Mouse (Mus musculus): Measurements from ENCODE around the gene Prepl. TPM values are rescaled to one million over a fixed set of nuclear protein-coding genes. Genes with fewer than 3 reads are reported as not detected.

The Prepl gene
- polyA plus RNA-seq, 1 experiment: 17.1 TPM

GRCm38 (mm10) chr17:85085335-85085734 is 4.7 kb downstream of the Prepl start:
- no peak overlapping the region for H3ac ChIP-seq (ENCODE audit: control insufficient read depth, insufficient read length, low read depth)
- H3K4me3 ChIP-seq (ENCODE audit: insufficient read depth, poor library complexity, severe bottlenecking): no peak overlapping the region
- TF ChIP-seq USF1 (IDR thresholded peaks at IDR 0.05; ENCODE audit: low read depth) (no peak), FOSL1 (IDR thresholded peaks at IDR 0.05; ENCODE audit: insufficient read depth, low read length, poor library complexity, severe bottlenecking) (no peak), MYOD1 (IDR thresholded peaks at IDR 0.05; ENCODE audit: control insufficient read depth, insufficient read length, low read depth) (no peak), CEBPB (IDR thresholded peaks at IDR 0.05; ENCODE audit: low read depth) (no peak), MAX (IDR thresholded peaks at IDR 0.05) (no peak), MYOG (IDR thresholded peaks at IDR 0.05; ENCODE audit: control insufficient read depth, extremely low read depth, insufficient read length) (no peak), CTCF (IDR thresholded peaks at IDR 0.05; ENCODE audit: control insufficient read depth, insufficient read depth, insufficient read length) (no peak)
- peaks cover 9% of the 10 kb centered on the region for H3K79me2 ChIP-seq (ENCODE audit: control insufficient read depth, insufficient read depth)
- H3K27me3 ChIP-seq (ENCODE audit: control insufficient read depth, insufficient read depth, insufficient read length): no peaks in the 10 kb centered on the region
- peaks cover under 1% of the 10 kb centered on the region for H3K36me3 ChIP-seq (ENCODE audit: control insufficient read depth, insufficient read depth)
- H3K79me3 ChIP-seq (ENCODE audit: low read depth): peaks cover 4% of the 10 kb centered on the region

GRCm38 (mm10) chr17:85080781-85081180 is 9.3 kb downstream of the Prepl start:
- no peak for TF ChIP-seq USF1 (IDR thresholded peaks at IDR 0.05; ENCODE audit: low read depth)
- no peak for TF ChIP-seq CTCF (IDR thresholded peaks at IDR 0.05; ENCODE audit: control insufficient read depth, insufficient read depth, insufficient read length)
- no peak for TF ChIP-seq MAX (IDR thresholded peaks at IDR 0.05)
- no peak for TF ChIP-seq CEBPB (IDR thresholded peaks at IDR 0.05; ENCODE audit: low read depth)
- no peak overlapping the region for H3ac ChIP-seq (ENCODE audit: control insufficient read depth, insufficient read length, low read depth)
- H3K79me2 ChIP-seq (ENCODE audit: control insufficient read depth, insufficient read depth): no peaks in the 10 kb centered on the region
- peaks cover 24% of the 10 kb centered on the region for H3K36me3 ChIP-seq (ENCODE audit: control insufficient read depth, insufficient read depth)
- no peak overlapping the region for H3K4me3 ChIP-seq (ENCODE audit: insufficient read depth, poor library complexity, severe bottlenecking)
- no peaks in the 10 kb centered on the region for H3K27me3 ChIP-seq (ENCODE audit: control insufficient read depth, insufficient read depth, insufficient read length)
- no peaks in the 10 kb centered on the region for H3K79me3 ChIP-seq (ENCODE audit: low read depth)

- peaks cover 28% of the 10 kb centered on the region for H3K36me3 ChIP-seq (ENCODE audit: control insufficient read depth, insufficient read depth)
- no peaks in the 10 kb centered on the region for H3K79me2 ChIP-seq (ENCODE audit: control insufficient read depth, insufficient read depth)
- no peak overlapping the region for H3K4me3 ChIP-seq (ENCODE audit: insufficient read depth, poor library complexity, severe bottlenecking)
- no peaks in the 10 kb centered on the region for H3K27me3 ChIP-seq (ENCODE audit: control insufficient read depth, insufficient read depth, insufficient read length)
- TF ChIP-seq CTCF (IDR thresholded peaks at IDR 0.05; ENCODE audit: control insufficient read depth, insufficient read depth, insufficient read length) (no peak), MAX (IDR thresholded peaks at IDR 0.05) (no peak), MYOG (IDR thresholded peaks at IDR 0.05; ENCODE audit: control insufficient read depth, extremely low read depth, insufficient read length) (no peak), MYOD1 (IDR thresholded peaks at IDR 0.05; ENCODE audit: control insufficient read depth, insufficient read length, low read depth) (no peak), USF1 (IDR thresholded peaks at IDR 0.05; ENCODE audit: low read depth) (no peak), CEBPB (IDR thresholded peaks at IDR 0.05; ENCODE audit: low read depth) (no peak), FOSL1 (IDR thresholded peaks at IDR 0.05; ENCODE audit: insufficient read depth, low read length, poor library complexity, severe bottlenecking) (no peak)
- no peak overlapping the region for H3ac ChIP-seq (ENCODE audit: control insufficient read depth, insufficient read length, low read depth)
- H3K79me3 ChIP-seq (ENCODE audit: low read depth): no peaks in the 10 kb centered on the region
These were observed 10.8 kb downstream of the Prepl start for GRCm38 (mm10) chr17:85079276-85079675.

- TF ChIP-seq CEBPB (IDR thresholded peaks at IDR 0.05; ENCODE audit: low read depth) (no peak), USF1 (IDR thresholded peaks at IDR 0.05; ENCODE audit: low read depth) (no peak), CTCF (IDR thresholded peaks at IDR 0.05; ENCODE audit: control insufficient read depth, insufficient read depth, insufficient read length) (no peak), FOSL1 (IDR thresholded peaks at IDR 0.05; ENCODE audit: insufficient read depth, low read length, poor library complexity, severe bottlenecking) (no peak), MYOG (IDR thresholded peaks at IDR 0.05; ENCODE audit: control insufficient read depth, extremely low read depth, insufficient read length) (no peak), MYOD1 (IDR thresholded peaks at IDR 0.05; ENCODE audit: control insufficient read depth, insufficient read length, low read depth) (no peak), MAX (IDR thresholded peaks at IDR 0.05) (no peak)
- no peaks in the 10 kb centered on the region for H3K27me3 ChIP-seq (ENCODE audit: control insufficient read depth, insufficient read depth, insufficient read length)
- no peak overlapping the region for H3K4me3 ChIP-seq (ENCODE audit: insufficient read depth, poor library complexity, severe bottlenecking)
- H3K36me3 ChIP-seq (ENCODE audit: control insufficient read depth, insufficient read depth): peaks cover 44% of the 10 kb centered on the region
- H3ac ChIP-seq (ENCODE audit: control insufficient read depth, insufficient read length, low read depth): no peak overlapping the region
- no peaks in the 10 kb centered on the region for H3K79me3 ChIP-seq (ENCODE audit: low read depth)
- no peaks in the 10 kb centered on the region for H3K79me2 ChIP-seq (ENCODE audit: control insufficient read depth, insufficient read depth)
These were observed 16.0 kb downstream of the Prepl start for GRCm38 (mm10) chr17:85074083-85074482.

GRCm38 (mm10) chr17:85073214-85073613 is 16.8 kb downstream of the Prepl start:
- Histone ChIP-seq H3ac (ENCODE audit: control insufficient read depth, insufficient read length, low read depth) (no peak overlapping the region), H3K79me3 (ENCODE audit: low read depth) (no peaks in the 10 kb centered on the region), H3K27me3 (ENCODE audit: control insufficient read depth, insufficient read depth, insufficient read length) (no peaks in the 10 kb centered on the region), H3K4me3 (ENCODE audit: insufficient read depth, poor library complexity, severe bottlenecking) (no peak overlapping the region), H3K36me3 (ENCODE audit: control insufficient read depth, insufficient read depth) (peaks cover 43% of the 10 kb centered on the region), H3K79me2 (ENCODE audit: control insufficient read depth, insufficient read depth) (no peaks in the 10 kb centered on the region)
- TF ChIP-seq FOSL1 (IDR thresholded peaks at IDR 0.05; ENCODE audit: insufficient read depth, low read length, poor library complexity, severe bottlenecking) (no peak), MAX (IDR thresholded peaks at IDR 0.05) (no peak), CEBPB (IDR thresholded peaks at IDR 0.05; ENCODE audit: low read depth) (no peak), CTCF (IDR thresholded peaks at IDR 0.05; ENCODE audit: control insufficient read depth, insufficient read depth, insufficient read length) (no peak), USF1 (IDR thresholded peaks at IDR 0.05; ENCODE audit: low read depth) (no peak), MYOG (IDR thresholded peaks at IDR 0.05; ENCODE audit: control insufficient read depth, extremely low read depth, insufficient read length) (no peak)

GRCm38 (mm10) chr17:85072383-85072782 is 17.7 kb downstream of the Prepl start:
- H3K27me3 ChIP-seq (ENCODE audit: control insufficient read depth, insufficient read depth, insufficient read length): no peaks in the 10 kb centered on the region
- no peak overlapping the region for H3ac ChIP-seq (ENCODE audit: control insufficient read depth, insufficient read length, low read depth)
- no peak for TF ChIP-seq MYOD1 (IDR thresholded peaks at IDR 0.05; ENCODE audit: control insufficient read depth, insufficient read length, low read depth)
- TF ChIP-seq MAX (IDR thresholded peaks at IDR 0.05): no peak
- TF ChIP-seq MYOG (IDR thresholded peaks at IDR 0.05; ENCODE audit: control insufficient read depth, extremely low read depth, insufficient read length): no peak
- no peak for TF ChIP-seq CTCF (IDR thresholded peaks at IDR 0.05; ENCODE audit: control insufficient read depth, insufficient read depth, insufficient read length)
- no peak for TF ChIP-seq FOSL1 (IDR thresholded peaks at IDR 0.05; ENCODE audit: insufficient read depth, low read length, poor library complexity, severe bottlenecking)
- no peak for TF ChIP-seq CEBPB (IDR thresholded peaks at IDR 0.05; ENCODE audit: low read depth)
- TF ChIP-seq USF1 (IDR thresholded peaks at IDR 0.05; ENCODE audit: low read depth): no peak
- H3K79me2 ChIP-seq (ENCODE audit: control insufficient read depth, insufficient read depth): no peaks in the 10 kb centered on the region
- peaks cover 41% of the 10 kb centered on the region for H3K36me3 ChIP-seq (ENCODE audit: control insufficient read depth, insufficient read depth)
- no peak overlapping the region for H3K4me3 ChIP-seq (ENCODE audit: insufficient read depth, poor library complexity, severe bottlenecking)
- no peaks in the 10 kb centered on the region for H3K79me3 ChIP-seq (ENCODE audit: low read depth)

Data from C2C12 (cell line).